In genomic region chr5:123137044-123137909, GRCm38 (mm10) we compare ENCODE assay signal across 8 mouse cellular contexts. TPM values are rescaled to one million over a fixed set of nuclear protein-coding genes. Genes with fewer than 3 reads are reported as not detected.
DNase-seq lines count a peak whose midpoint lies in the region; ATAC-seq and TF ChIP-seq lines count a peak whose summit lies in the region.

No protein-coding gene starts in this region.

- H3K4me1 ChIP-seq in intestine, embryonic 15.5 days (replicated peaks): peaks cover 56% of the 10 kb centered on the region
- H3K4me1 ChIP-seq in stomach, embryonic 16.5 days (ENCODE audit: control insufficient read depth, insufficient read depth, low read length): peaks cover 54% of the 10 kb centered on the region

- peak overlapping the region; percentile 98 for H3K9ac ChIP-seq in intestine, embryonic 15.5 days
- peak overlapping the region; percentile 97 for H3K9ac ChIP-seq in stomach, embryonic 16.5 days (ENCODE audit: low read length)

- H3K9me3 ChIP-seq in intestine, embryonic 15.5 days: no peaks in the 10 kb centered on the region
- H3K9me3 ChIP-seq in stomach, embryonic 16.5 days (replicated peaks; ENCODE audit: control insufficient read depth, low read length): no peaks in the 10 kb centered on the region

- peak overlapping the region; percentile 100 for H3K27ac ChIP-seq in intestine, embryonic 15.5 days
- H3K27ac ChIP-seq in stomach, embryonic 16.5 days (ENCODE audit: low read length): peak overlapping the region; percentile 100

- H3ac ChIP-seq in myocyte (ENCODE audit: control insufficient read depth, insufficient read length): no peak overlapping the region

- no peak for ATAC-seq in CD4-positive, CD25-positive, alpha-beta regulatory T cell, adult 4 months
- ATAC-seq in intestine, embryonic 15.5 days: peak; percentile 21
- ATAC-seq in stomach, embryonic 16.5 days (ENCODE audit: insufficient read depth, low FRiP score): peak; percentile 35; the same call in 1 of the 2 replicates

- DNase-seq in CD4-positive, CD25-positive, alpha-beta regulatory T cell, adult 2 months (ENCODE audit: low read depth, low spot score): peak; percentile 73
- peak; percentile 85 for DNase-seq in embryo, embryonic 10 days (ENCODE audit: low spot score)
- peak; percentile 90 for DNase-seq in gastrocnemius, postnatal 25 days
- peak; percentile 94 for DNase-seq in liver

- H3K4me2 ChIP-seq in intestine, embryonic 15.5 days (replicated peaks): peak overlapping the region; percentile 93
- peak overlapping the region; percentile 98 for H3K4me2 ChIP-seq in myocyte (ENCODE audit: low read depth)
- peak overlapping the region; percentile 97 for H3K4me2 ChIP-seq in stomach, embryonic 16.5 days (ENCODE audit: low read depth, low read length)

- TF ChIP-seq POLR2A in myocyte (IDR thresholded peaks at IDR 0.05; ENCODE audit: insufficient read length, low read depth): peak; percentile 48

- peak overlapping the region; percentile 62 for H3K4me3 ChIP-seq in intestine, embryonic 15.5 days (replicated peaks)
- peak overlapping the region; percentile 75 for H3K4me3 ChIP-seq in myocyte
- peak overlapping the region; percentile 63 for H3K4me3 ChIP-seq in stomach, embryonic 16.5 days (replicated peaks; ENCODE audit: low read length)

- H3K36me3 ChIP-seq in intestine, embryonic 15.5 days: no peaks in the 10 kb centered on the region
- H3K36me3 ChIP-seq in myocyte (ENCODE audit: control insufficient read depth, insufficient read depth): no peaks in the 10 kb centered on the region
- H3K36me3 ChIP-seq in stomach, embryonic 16.5 days (ENCODE audit: control insufficient read depth, insufficient read depth, low read length): no peaks in the 10 kb centered on the region

- 4% methylated on average over 20 of the region's 20 CpGs for WGBS in intestine, embryonic 15.5 days
- WGBS in stomach, embryonic 16.5 days: 4% methylated on average over 20 of the region's 20 CpGs

- no peaks in the 10 kb centered on the region for H3K27me3 ChIP-seq in intestine, embryonic 15.5 days (replicated peaks)
- no peaks in the 10 kb centered on the region for H3K27me3 ChIP-seq in myocyte (ENCODE audit: control insufficient read depth, insufficient read depth, insufficient read length)
- no peaks in the 10 kb centered on the region for H3K27me3 ChIP-seq in stomach, embryonic 16.5 days (ENCODE audit: control insufficient read depth, insufficient read depth, low read length)

- peaks cover 7% of the 10 kb centered on the region for H3K79me2 ChIP-seq in myocyte (ENCODE audit: control insufficient read depth, insufficient read depth)

TF ChIP-seq in myocyte, 11 proteins besides CTCF, POLR2A, EP300 and RAD21:
- TF ChIP-seq POLR2AphosphoS2 (IDR thresholded peaks at IDR 0.05; ENCODE audit: insufficient read length, low read depth) (peak; percentile 55), MYOD1 (IDR thresholded peaks at IDR 0.05; ENCODE audit: control insufficient read depth in 1 of 3, insufficient read length in 2 of 3, low read depth in 2 of 3) (peak in 2 of 3 experiments; percentile 11 to 65), SRF (IDR thresholded peaks at IDR 0.05; ENCODE audit: control insufficient read depth, insufficient read length, low read depth) (no peak), MYOG (IDR thresholded peaks at IDR 0.05; ENCODE audit: control insufficient read depth in 1 of 3, insufficient read depth in 1 of 3, insufficient read length in 2 of 3, low read depth in 2 of 3) (peak in 1 of 3 experiments; percentile 65)
TF ChIP-seq in myocyte: peak in this region for 3.

RNA-seq across cellular contexts. Expression of gene Setd1b, which starts 4.7 kb away (rescaled TPM):
- 10 to 100 TPM; 17.1 to 20.8 TPM for polyA plus RNA-seq in CD4-positive, CD25-positive, alpha-beta regulatory T cell, adult 4 months (2017; shearing (Covaris generic))
- 1 to 10 TPM; 8.1 to 9.6 TPM for total RNA-seq in gastrocnemius, postnatal 25 days (2021)
- polyA plus RNA-seq in intestine, embryonic 15.5 days (2015; fragmentation: Nextera tagmentation; extraction: Ambion mirVana): 7.6 and 8.4 TPM in 2 replicates
- polyA plus RNA-seq in myocyte (2012; fragmentation: generic; extraction: Trizol): 5.4 TPM
- polyA plus RNA-seq in stomach, embryonic 16.5 days (2015; fragmentation: Nextera tagmentation; extraction: Ambion mirVana): 6.7 and 7.7 TPM in 2 replicates

RNA-seq across cellular contexts. Expression of gene Rhof, which starts 4.8 kb away (rescaled TPM):
- 100 to 1,000 TPM in 1 of 2 experiments, 10 to 100 TPM in 1; 80.6 to 101 TPM for polyA plus RNA-seq in CD4-positive, CD25-positive, alpha-beta regulatory T cell, adult 4 months (2017; shearing (Covaris generic))
- under 1 TPM; 0.23 to 0.38 TPM for total RNA-seq in gastrocnemius, postnatal 25 days (2021)
- 1.7 and 2.3 TPM in 2 replicates for polyA plus RNA-seq in intestine, embryonic 15.5 days (2015; fragmentation: Nextera tagmentation; extraction: Ambion mirVana)
- polyA plus RNA-seq in myocyte (2012; fragmentation: generic; extraction: Trizol): 1.6 TPM
- 2.6 and 3.7 TPM in 2 replicates for polyA plus RNA-seq in stomach, embryonic 16.5 days (2015; fragmentation: Nextera tagmentation; extraction: Ambion mirVana)

RNA-seq across cellular contexts. Expression of gene Psmd9, which starts 31.9 kb away (rescaled TPM):
- polyA plus RNA-seq in CD4-positive, CD25-positive, alpha-beta regulatory T cell, adult 4 months (2017; shearing (Covaris generic)): 10 to 100 TPM; 36.5 to 41.5 TPM
- total RNA-seq in gastrocnemius, postnatal 25 days (2021): 10 to 100 TPM; 14.2 to 15.2 TPM
- 68.5 and 69.1 TPM in 2 replicates for polyA plus RNA-seq in intestine, embryonic 15.5 days (2015; fragmentation: Nextera tagmentation; extraction: Ambion mirVana)
- 30.6 TPM for polyA plus RNA-seq in myocyte (2012; fragmentation: generic; extraction: Trizol)
- 67.5 and 71.0 TPM in 2 replicates for polyA plus RNA-seq in stomach, embryonic 16.5 days (2015; fragmentation: Nextera tagmentation; extraction: Ambion mirVana)

RNA-seq across cellular contexts. Expression of gene Hpd, which starts 45.2 kb away (rescaled TPM):
- not detected for polyA plus RNA-seq in CD4-positive, CD25-positive, alpha-beta regulatory T cell, adult 4 months (2017; shearing (Covaris generic))
- total RNA-seq in gastrocnemius, postnatal 25 days (2021): not detected
- polyA plus RNA-seq in intestine, embryonic 15.5 days (2015; fragmentation: Nextera tagmentation; extraction: Ambion mirVana): 4.7 and 6.8 TPM in 2 replicates
- polyA plus RNA-seq in myocyte (2012; fragmentation: generic; extraction: Trizol): not detected
- polyA plus RNA-seq in stomach, embryonic 16.5 days (2015; fragmentation: Nextera tagmentation; extraction: Ambion mirVana): 3.3 and 4.1 TPM in 2 replicates

Comparison
In these comparisons a context has a peak if more than half of its experiments do, and no peak if none do; other contexts are left out.
1. RNA of gene Rhof, which starts 4.8 kb away (polyA plus RNA-seq): 80.6 to 101 TPM in CD4-positive, CD25-positive, alpha-beta regulatory T cell, adult 4 months; 2.6 to 3.7 TPM in stomach, embryonic 16.5 days, 1.7 to 2.3 TPM in intestine, embryonic 15.5 days and 1.6 TPM in myocyte (single experiment); every median in the first group is over 10 times any median in the second.
2. Peak in every context shown above with its lines, with median percentiles within 50 percentile points of each other: DNase-seq, H3K4me2 ChIP-seq and H3K4me3 ChIP-seq.